26 mouse cellular contexts compared by ENCODE assay signal in the genomic region with DNA sequence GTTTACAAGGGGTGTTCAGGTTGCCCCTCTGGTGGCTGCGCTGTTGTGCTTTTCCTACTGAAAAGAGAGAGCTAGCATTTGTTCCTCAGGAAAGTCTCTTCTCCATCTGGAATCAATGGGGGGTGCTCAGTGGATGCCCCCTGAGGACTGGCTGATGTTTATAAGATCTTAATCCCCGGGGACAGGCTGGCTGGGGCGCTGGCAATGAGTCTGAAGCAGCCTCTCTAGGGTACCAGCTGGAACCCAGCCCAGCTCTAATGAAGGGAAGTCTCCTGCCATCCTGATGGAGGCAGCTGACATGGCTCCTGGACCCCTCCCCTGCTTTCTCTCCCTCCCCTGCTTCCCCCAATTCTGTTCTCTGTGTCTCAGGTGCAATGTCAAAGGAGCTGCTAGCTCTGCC.
DNase-seq lines count a peak whose midpoint lies in the region; ATAC-seq lines count a peak whose summit lies in the region.
"Had no signal": no experiment of that assay in that cellular context is flagged by ENCODE, and none has a peak within 500 bp of the region (broad histone marks: within the 10 kb centered on the region; RNA-seq: fewer than 3 reads in every experiment).

No protein-coding gene starts in this region.

- peaks cover 9% of the 10 kb centered on the region for H3K4me1 ChIP-seq in neural tube, embryonic 13.5 days (replicated peaks)
- 0 out of 2 replicates have a peak, but pooled peaks cover 6% of the 10 kb centered on the region for H3K4me1 ChIP-seq in embryonic facial prominence, embryonic 14.5 days (ENCODE audit: control insufficient read depth, insufficient read depth, low read length)
- peaks cover 13% of the 10 kb centered on the region; the same call in 1 of the 2 replicates for H3K4me1 ChIP-seq in limb, embryonic 10.5 days
- H3K4me1 ChIP-seq: kidney, embryonic 15.5 days; lung, embryonic 15.5 days; neural tube, embryonic 12.5 days had no signal

- H3K27me3 ChIP-seq in neural tube, embryonic 13.5 days: no peaks in the 10 kb centered on the region
- no peaks in the 10 kb centered on the region for H3K27me3 ChIP-seq in embryonic facial prominence, embryonic 14.5 days (replicated peaks; ENCODE audit: control insufficient read depth, insufficient read depth, low read length)
- no peaks in the 10 kb centered on the region for H3K27me3 ChIP-seq in limb, embryonic 10.5 days (ENCODE audit: low read depth, poor library complexity, severe bottlenecking)
- H3K27me3 ChIP-seq: kidney, embryonic 15.5 days; limb, embryonic 13.5 days; lung, embryonic 15.5 days; neural tube, embryonic 12.5 days had no signal

- WGBS in neural tube, embryonic 13.5 days: 37% methylated on average over 3 of the region's 3 CpGs
- WGBS in embryonic facial prominence, embryonic 14.5 days: 40% methylated on average over 3 of the region's 3 CpGs
- WGBS in limb, embryonic 10.5 days: 56% methylated on average over 3 of the region's 3 CpGs

- H3K9me3 ChIP-seq in neural tube, embryonic 13.5 days: no peaks in the 10 kb centered on the region
- no peaks in the 10 kb centered on the region for H3K9me3 ChIP-seq in embryonic facial prominence, embryonic 14.5 days (ENCODE audit: control insufficient read depth, low read length)
- H3K9me3 ChIP-seq in limb, embryonic 10.5 days (replicated peaks): no peaks in the 10 kb centered on the region
- H3K9me3 ChIP-seq: kidney, embryonic 15.5 days; limb, embryonic 13.5 days; lung, embryonic 15.5 days; midbrain, embryonic 10.5 days; neural tube, embryonic 12.5 days had no signal

- no peaks in the 10 kb centered on the region for H3K36me3 ChIP-seq in neural tube, embryonic 13.5 days
- no peaks in the 10 kb centered on the region for H3K36me3 ChIP-seq in embryonic facial prominence, embryonic 14.5 days (ENCODE audit: control insufficient read depth, insufficient read depth, low read length)
- H3K36me3 ChIP-seq in limb, embryonic 10.5 days: no peaks in the 10 kb centered on the region
- H3K36me3 ChIP-seq: kidney, embryonic 15.5 days; limb, embryonic 13.5 days; lung, embryonic 15.5 days; midbrain, embryonic 10.5 days; neural tube, embryonic 12.5 days had no signal

- peak; percentile 78 for DNase-seq in heart, adult 11 months
- no peak for DNase-seq in heart, adult 18-20 months
- no peak for DNase-seq in neural tube, embryonic 10.5 days (ENCODE audit: extremely low spot score, low spot score)
- peak; percentile 30 for DNase-seq in embryonic facial prominence, embryonic 14.5 days (ENCODE audit: low spot score)
- DNase-seq in limb, embryonic 10.5 days (ENCODE audit: low spot score): no peak
- no peak for DNase-seq in yolk sac, embryonic 10.5 days (ENCODE audit: low spot score)
- DNase-seq: adrenal gland, postnatal 25 days; cerebellum, adult 18-20 months; cerebellum, postnatal 25 days; gastrocnemius, postnatal 14 days; heart, postnatal 36 days; kidney, adult 11 months; kidney, postnatal 36 days; right cerebral cortex, postnatal 14 days had no signal

- no peak overlapping the region for H3K4me2 ChIP-seq in neural tube, embryonic 13.5 days
- no peak overlapping the region for H3K4me2 ChIP-seq in embryonic facial prominence, embryonic 14.5 days (ENCODE audit: low read depth, low read length)
- H3K4me2 ChIP-seq: heart, embryonic 11.5 days; hindbrain, embryonic 14.5 days; kidney, embryonic 15.5 days; limb, embryonic 13.5 days; liver, embryonic 11.5 days; lung, embryonic 15.5 days; neural tube, embryonic 12.5 days had no signal

- H3K27ac ChIP-seq in neural tube, embryonic 13.5 days (replicated peaks): peak overlapping the region; percentile 34; the same call in 1 of the 2 replicates
- H3K27ac ChIP-seq in embryonic facial prominence, embryonic 14.5 days (replicated peaks; ENCODE audit: low read depth, low read length): no peak overlapping the region
- H3K27ac ChIP-seq in limb, embryonic 10.5 days: peak overlapping the region; percentile 17; the same call in 1 of the 2 replicates
- H3K27ac ChIP-seq: hindbrain, embryonic 14.5 days; kidney, embryonic 15.5 days; layer of hippocampus, adult 2 months; left cerebral cortex, adult 2 months; limb, embryonic 13.5 days; lung, embryonic 15.5 days; midbrain, embryonic 10.5 days; neural tube, embryonic 12.5 days had no signal

- H3K9ac ChIP-seq in neural tube, embryonic 13.5 days: no peak overlapping the region
- H3K9ac ChIP-seq in embryonic facial prominence, embryonic 14.5 days (ENCODE audit: low read depth, low read length): no peak overlapping the region
- H3K9ac ChIP-seq: hindbrain, embryonic 14.5 days; kidney, embryonic 15.5 days; limb, embryonic 13.5 days; lung, embryonic 15.5 days; neural tube, embryonic 12.5 days had no signal

- H3K4me3 ChIP-seq in neural tube, embryonic 13.5 days: no peak overlapping the region
- H3K4me3 ChIP-seq in embryonic facial prominence, embryonic 14.5 days (ENCODE audit: low read depth, low read length): no peak overlapping the region
- no peak overlapping the region for H3K4me3 ChIP-seq in limb, embryonic 10.5 days
- H3K4me3 ChIP-seq: kidney, embryonic 15.5 days; layer of hippocampus, adult 2 months; left cerebral cortex, adult 2 months; limb, embryonic 13.5 days; lung, embryonic 15.5 days; midbrain, embryonic 10.5 days; neural tube, embryonic 12.5 days had no signal

- peak; percentile 69; the same call in 1 of the 2 replicates for ATAC-seq in neural tube, embryonic 13.5 days (ENCODE audit: low read depth)
- peak; percentile 78; the same call in 1 of the 2 replicates for ATAC-seq in embryonic facial prominence, embryonic 14.5 days (ENCODE audit: low read depth)
- ATAC-seq: CD4-positive, CD25-positive, alpha-beta regulatory T cell, adult 4 months had no signal

Comparison
In these comparisons a context has a peak if more than half of its experiments do, and no peak if none do; other contexts are left out.
1. DNase-seq: peak in heart, adult 11 months (single experiment) and embryonic facial prominence, embryonic 14.5 days (single experiment); none in heart, adult 18-20 months (0 of 2), neural tube, embryonic 10.5 days (single experiment), limb, embryonic 10.5 days (single experiment) and yolk sac, embryonic 10.5 days (single experiment).